Mouse (Mus musculus) lung, embryonic 14.5 days (tissue): ENCODE measurements around the gene Nelfb. TPM values are rescaled to one million over a fixed set of nuclear protein-coding genes. Genes with fewer than 3 reads are reported as not detected.

Source experiments
- ATAC-seq: fragments of 200-750 bp; cut with Nextera tagmentation; 2 replicates; pipeline ENCODE4 v1.8.0; 2017; ENCODE audit warnings: mild to moderate bottlenecking, moderate TSS enrichment, moderate library complexity; ENCODE audit not compliant: insufficient read depth
- DNase-seq: peaks from one replicate; pipeline ENCODE4 v3.0.0-alpha.2; 2015
- H3K27ac ChIP-seq: fragments of 300-500 bp; sonication (generic); 2 replicates; pipeline ENCODE4 v1.5.1; 2014; ENCODE audit warnings: low read depth, mild to moderate bottlenecking, moderate library complexity
- H3K27me3 ChIP-seq: fragments of 300-500 bp; sonication (generic); 2 replicates; pipeline ENCODE4 v1.6.1; 2014; ENCODE audit warnings: low read length, control low read depth; ENCODE audit not compliant: insufficient read depth
- H3K36me3 ChIP-seq: fragments of 300-500 bp; sonication (generic); 2 replicates; pipeline ENCODE4 v1.6.1; 2014; ENCODE audit warnings: control low read depth; ENCODE audit not compliant: insufficient read depth
- H3K4me1 ChIP-seq: fragments of 300-500 bp; sonication (generic); 2 replicates; pipeline ENCODE4 v1.6.1; 2014; ENCODE audit warnings: antibody characterized with exemption, control low read depth; ENCODE audit not compliant: insufficient read depth
- H3K4me2 ChIP-seq: fragments of 300-500 bp; sonication (generic); 2 replicates; pipeline ENCODE4 v1.6.1; 2014; ENCODE audit warnings: mild to moderate bottlenecking
- H3K4me3 ChIP-seq: fragments of 300-500 bp; sonication (generic); 2 replicates; pipeline ENCODE4 v1.5.1; 2014; ENCODE audit warnings: low read depth, low read length
- H3K9ac ChIP-seq: fragments of 300-500 bp; sonication (generic); 2 replicates; pipeline ENCODE4 v1.6.1; 2014
- H3K9me3 ChIP-seq: fragments of 300-500 bp; sonication (generic); 2 replicates; pipeline ENCODE4 v1.6.1; 2016; ENCODE audit warnings: low read depth, low read length, control low read depth
- CTCF ChIP-seq: IDR thresholded peaks from 2 replicates; pipeline ENCODE4 v1.5.1; 2016; ENCODE audit warnings: antibody characterized with exemption, low read depth
- WGBS: fragments of 180-500 bp; shearing (Covaris S2); extraction: QIAGEN DNeasy Blood & Tissue Kit; methylation state at CpG from one replicate; pipeline ENCODE4 v1.1.7; 2014; 5-methylcytosine and 5-hydroxymethylcytosine counted together
- polyA plus RNA-seq: library from polyadenylated mRNA; unstranded; fragments of >200 nt; fragmentation: Nextera tagmentation; extraction: Ambion mirVana; gene quantifications from 2 replicates; pipeline ENCODE4 v1.2.1, GENCODE M21; 2014

Gene Nelfb
- polyA plus RNA-seq, 1 experiment from 2014 or later, result 108 TPM

DNA sequence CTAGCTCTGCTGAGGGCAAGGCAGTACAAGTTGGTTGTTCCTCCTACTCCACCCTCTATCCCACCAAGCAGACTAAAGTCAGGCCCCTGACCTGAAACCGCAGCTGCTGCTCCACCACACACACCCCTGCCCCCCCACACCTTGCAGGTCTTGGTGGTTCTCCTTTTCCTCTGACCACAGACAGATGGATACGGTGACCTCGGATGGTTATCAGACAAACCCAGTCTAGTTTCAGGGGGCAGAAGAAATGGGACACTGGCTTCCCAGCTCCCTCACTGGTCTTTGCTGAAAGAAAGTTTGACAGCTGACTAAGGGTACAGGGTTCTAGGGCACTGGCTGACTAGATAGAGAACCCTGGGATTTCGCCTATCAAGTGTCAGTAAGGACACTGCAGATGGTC, 22.1 kb upstream of the Nelfb start:
- no peak for TF ChIP-seq CTCF
- DNase-seq, result no peak
- WGBS, result 60% methylated on average over 4 of the region's 4 CpGs

DNA sequence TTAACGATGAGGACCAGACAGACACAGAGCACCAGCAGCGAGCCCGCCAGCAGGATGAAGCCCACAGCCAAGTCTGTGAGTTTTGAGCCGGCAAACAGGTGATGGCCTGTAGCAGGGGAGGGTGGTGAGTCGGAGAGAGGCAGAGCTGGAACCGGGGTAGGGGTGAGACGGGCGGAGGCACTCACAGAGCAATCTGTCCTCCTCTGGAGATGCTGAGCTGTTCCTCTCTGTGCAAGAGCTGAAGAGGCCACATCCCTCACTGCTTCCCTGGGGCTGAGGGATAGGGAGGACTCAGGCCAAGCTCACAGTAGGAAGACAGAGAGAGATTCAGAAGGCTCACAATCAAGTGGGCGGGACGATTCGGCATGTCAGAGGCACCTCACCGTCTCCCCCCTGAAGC, 19.7 kb upstream of the Nelfb start:
- no peaks in the 10 kb centered on the region for H3K4me1 ChIP-seq
- no peak for DNase-seq
- no peak for ATAC-seq
- H3K4me3 ChIP-seq, result no peak overlapping the region
- no peaks in the 10 kb centered on the region for H3K36me3 ChIP-seq
- no peaks in the 10 kb centered on the region for H3K9me3 ChIP-seq
- H3K27me3 ChIP-seq, result 0 out of 2 replicates have a peak, but pooled peaks cover 2% of the 10 kb centered on the region
- WGBS, result 56% methylated on average over 12 of the region's 12 CpGs
- no peak for TF ChIP-seq CTCF
- no peak overlapping the region for H3K9ac ChIP-seq
- H3K27ac ChIP-seq, result no peak overlapping the region
- no peak overlapping the region for H3K4me2 ChIP-seq

More for the DNA sequence above, 22.1 kb upstream of the Nelfb start:
- H3K4me3 ChIP-seq, result no peak overlapping the region
- no peak overlapping the region for H3K9ac ChIP-seq
- no peaks in the 10 kb centered on the region for H3K36me3 ChIP-seq
- H3K4me2 ChIP-seq, result no peak overlapping the region
- no peaks in the 10 kb centered on the region for H3K9me3 ChIP-seq
- 0 out of 2 replicates have a peak, but pooled peaks cover 2% of the 10 kb centered on the region for H3K27me3 ChIP-seq
- no peak overlapping the region for H3K27ac ChIP-seq
- ATAC-seq, result no peak
- no peaks in the 10 kb centered on the region for H3K4me1 ChIP-seq

DNA sequence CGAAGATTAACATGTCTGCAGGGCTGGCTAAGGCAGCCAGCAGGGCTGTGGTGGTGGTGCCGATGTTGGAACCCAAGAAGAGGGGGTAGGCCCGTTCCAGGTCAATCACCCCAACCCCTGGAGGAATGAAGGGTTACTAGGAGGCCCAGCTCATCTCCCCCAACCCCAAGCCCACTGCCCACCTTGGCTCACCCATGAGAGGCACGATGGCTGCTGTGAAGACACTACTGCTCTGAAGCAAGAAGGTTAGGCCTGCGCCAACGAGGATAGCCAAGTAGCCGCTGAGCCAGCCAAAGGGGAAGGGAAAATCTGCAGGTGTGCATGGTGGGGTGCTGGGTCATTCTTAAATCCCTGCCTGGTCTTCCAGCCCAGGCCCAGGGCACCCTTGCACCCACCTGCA, 19.3 kb upstream of the Nelfb start:
- Histone ChIP-seq H3K27me3 (0 out of 2 replicates have a peak, but pooled peaks cover 2% of the 10 kb centered on the region), H3K9ac (no peak overlapping the region), H3K36me3 (no peaks in the 10 kb centered on the region), H3K4me2 (no peak overlapping the region), H3K27ac (no peak overlapping the region), H3K4me1 (0 out of 2 replicates have a peak, but pooled peaks cover 3% of the 10 kb centered on the region), H3K4me3 (no peak overlapping the region), H3K9me3 (no peaks in the 10 kb centered on the region)
- DNase-seq (no peak), ATAC-seq (no peak)
- TF ChIP-seq CTCF, result no peak
- WGBS, result 79% methylated on average over 7 of the region's 7 CpGs

DNA sequence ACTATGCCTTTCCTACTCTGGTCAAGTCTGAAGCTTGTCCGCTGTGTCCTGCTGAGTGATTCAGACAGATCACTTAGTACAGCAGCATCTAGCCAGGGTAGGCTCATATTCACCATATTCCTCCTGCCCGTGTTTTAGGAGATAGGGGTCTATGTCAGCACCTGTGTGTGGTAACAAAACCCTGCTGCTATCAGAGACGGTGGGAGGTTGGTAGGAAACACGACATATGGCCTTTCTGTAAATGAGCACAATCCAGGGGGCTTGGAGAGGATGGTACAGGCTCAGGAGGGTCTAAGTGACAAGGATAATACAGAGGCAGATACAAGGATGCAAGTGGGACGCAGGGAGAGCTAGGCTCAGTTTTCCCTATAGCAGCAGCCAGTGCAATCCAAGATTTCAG, 18.3 kb upstream of the Nelfb start:
- H3K9ac ChIP-seq, result no peak overlapping the region
- DNase-seq (no peak), ATAC-seq (no peak)
- H3K9me3 ChIP-seq, result no peaks in the 10 kb centered on the region
- no peak overlapping the region for H3K4me2 ChIP-seq
- H3K4me1 ChIP-seq, result 0 out of 2 replicates have a peak, but pooled peaks cover 5% of the 10 kb centered on the region
- no peaks in the 10 kb centered on the region for H3K36me3 ChIP-seq
- no peak overlapping the region for H3K27ac ChIP-seq
- H3K27me3 ChIP-seq, result 0 out of 2 replicates have a peak, but pooled peaks cover 2% of the 10 kb centered on the region
- H3K4me3 ChIP-seq, result no peak overlapping the region
- no peak for TF ChIP-seq CTCF
- 80% methylated on average over 5 of the region's 5 CpGs for WGBS

DNA sequence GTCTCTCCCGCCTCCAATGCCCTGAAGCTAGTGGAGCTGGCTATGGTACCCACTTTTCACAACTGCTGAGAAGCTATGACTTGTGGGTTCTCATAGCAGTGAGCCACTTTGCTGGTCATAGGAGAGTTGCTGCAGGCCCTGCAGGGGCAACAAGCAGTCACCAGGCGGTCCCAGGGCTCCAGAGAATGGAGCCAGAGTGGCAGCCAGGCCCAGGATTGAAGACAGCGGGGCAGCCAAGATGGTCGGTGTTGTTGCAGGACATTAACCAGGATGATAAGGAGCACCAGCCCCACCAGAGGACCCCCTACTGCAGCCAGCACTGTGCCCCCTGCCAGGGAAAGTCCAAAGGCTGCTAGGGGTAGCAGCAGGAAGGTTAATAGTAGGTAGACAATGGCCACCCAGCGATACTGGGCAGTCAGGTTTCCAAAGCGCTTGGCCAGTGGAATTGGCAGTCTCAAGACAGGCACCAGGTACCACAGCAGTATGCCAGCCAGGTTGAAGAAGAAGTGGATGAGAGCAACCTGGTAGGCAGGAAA, 17.8 kb upstream of the Nelfb start:
- Histone ChIP-seq H3K4me3 (no peak overlapping the region), H3K4me1 (0 out of 2 replicates have a peak, but pooled peaks cover 5% of the 10 kb centered on the region), H3K9me3 (no peaks in the 10 kb centered on the region), H3K27me3 (0 out of 2 replicates have a peak, but pooled peaks cover 1% of the 10 kb centered on the region), H3K9ac (no peak overlapping the region), H3K4me2 (peak overlapping the region; percentile 33; the same call in 1 of the 2 replicates), H3K27ac (no peak overlapping the region), H3K36me3 (no peaks in the 10 kb centered on the region)
- ATAC-seq (no peak), DNase-seq (no peak)
- no peak for TF ChIP-seq CTCF
- WGBS, result 65% methylated on average over 6 of the region's 6 CpGs

DNA sequence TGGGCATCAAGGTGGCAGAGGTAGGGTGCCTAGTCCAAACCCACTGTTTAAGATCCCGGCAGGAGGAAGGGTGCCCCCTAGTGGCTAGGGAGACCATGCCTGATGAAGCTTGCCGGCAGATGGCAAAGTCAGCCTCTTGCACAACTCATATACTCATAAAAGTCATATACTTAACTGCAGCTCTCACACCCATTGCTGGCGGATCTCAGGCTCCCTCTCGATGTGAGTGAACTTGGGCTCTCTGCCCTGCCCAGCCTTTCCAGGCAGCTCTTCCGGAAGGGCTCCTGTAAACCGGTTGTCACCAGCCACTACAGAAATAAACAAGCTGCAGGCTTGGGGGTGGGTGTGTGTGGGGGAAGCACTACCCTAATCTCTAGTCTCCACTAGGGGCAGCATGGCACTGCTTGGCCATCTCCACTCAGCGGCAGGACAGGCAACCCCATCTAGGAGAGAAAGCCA, 17.2 kb upstream of the Nelfb start:
- Histone ChIP-seq H3K27me3 (no peaks in the 10 kb centered on the region), H3K36me3 (0 out of 2 replicates have a peak, but pooled peaks cover 2% of the 10 kb centered on the region), H3K4me3 (0 out of 2 replicates have a peak overlapping the region, but pooled peaks have one; percentile 7), H3K27ac (peak overlapping the region; percentile 58; the same call in 1 of the 2 replicates), H3K9me3 (no peaks in the 10 kb centered on the region), H3K4me1 (0 out of 2 replicates have a peak, but pooled peaks cover 5% of the 10 kb centered on the region), H3K4me2 (peak overlapping the region; percentile 33), H3K9ac (no peak overlapping the region)
- TF ChIP-seq CTCF, result peak; percentile 74
- DNase-seq, result peak; percentile 93
- peak; percentile 35 for ATAC-seq
- under 1% methylated on average over 7 of the region's 7 CpGs for WGBS

DNA sequence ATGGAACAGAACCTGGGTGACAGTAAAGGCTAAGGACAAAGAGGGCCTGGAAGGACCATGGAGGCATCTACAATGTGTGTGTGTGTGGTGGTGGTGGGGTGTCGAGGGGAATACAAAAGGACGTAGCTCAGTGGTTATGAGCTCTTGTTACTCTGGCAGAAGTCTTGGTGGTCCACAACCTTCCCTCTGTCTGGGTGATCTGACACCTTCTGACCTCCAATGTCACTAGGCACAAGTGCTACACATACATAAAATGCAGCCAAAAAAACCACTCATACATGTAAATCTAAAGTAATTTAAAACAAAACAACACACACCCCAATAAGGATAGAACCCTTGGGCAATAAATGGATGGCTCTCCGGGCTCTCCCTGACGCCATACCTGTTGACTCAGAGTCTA, 16.1 kb upstream of the Nelfb start:
- WGBS, result 90% methylated on average over 4 of the region's 4 CpGs
- Histone ChIP-seq H3K9me3 (no peaks in the 10 kb centered on the region), H3K27ac (no peak overlapping the region), H3K4me3 (no peak overlapping the region), H3K4me1 (0 out of 2 replicates have a peak, but pooled peaks cover 5% of the 10 kb centered on the region), H3K36me3 (0 out of 2 replicates have a peak, but pooled peaks cover 4% of the 10 kb centered on the region), H3K9ac (no peak overlapping the region), H3K4me2 (no peak overlapping the region), H3K27me3 (no peaks in the 10 kb centered on the region)
- TF ChIP-seq CTCF, result no peak
- DNase-seq, result no peak
- no peak for ATAC-seq
